Mouse (Mus musculus) c-Kit-positive CD71-positive TER-119-positive erythroid progenitor cells, embryonic 14.5 days (primary cell): ENCODE results near the gene Olfr547.

Source experiments
- DNase-seq: peaks from one replicate; pipeline ENCODE4 v3.0.0-alpha.2; 2013; ENCODE audit warnings: low spot score

Gene Olfr547

GRCm38 (mm10) chr7:102566219-102566618 is 31.7 kb downstream of the Olfr547 start:
- no peak for DNase-seq

- no peak for DNase-seq
Measured at GRCm38 (mm10) chr7:102571142-102571541, 36.6 kb downstream of the Olfr547 start, which contains the start of gene Olfr550. Olfr550 (plus strand) TSS chr7:102571442.

GRCm38 (mm10) chr7:102573174-102573830 is 38.8 kb downstream of the Olfr547 start:
- DNase-seq: no peak

GRCm38 (mm10) chr7:102575998-102576397 is 41.4 kb downstream of the Olfr547 start:
- DNase-seq: no peak
